Mouse (Mus musculus) CH12.LX (cell line): ENCODE results near the gene Acvr1. TPM values are rescaled to one million over a fixed set of nuclear protein-coding genes. Genes with fewer than 3 reads are reported as not detected.

Experiments used
- DNase-seq: peaks from one replicate; pipeline ENCODE4 v3.0.0-alpha.2; 2013; ENCODE audit errors: extremely low read depth
- H3K27ac ChIP-seq: 2 replicates; pipeline ENCODE4 v1.5.1; 2012; ENCODE audit warnings: low read depth, mild to moderate bottlenecking, control low read depth, moderate library complexity; ENCODE audit not compliant: insufficient read depth
- H3K27me3 ChIP-seq: replicated peaks from 2 replicates; pipeline ENCODE3; 2012; ENCODE audit warnings: inconsistent platforms
- H3K36me3 ChIP-seq, 2 experiments: replicated peaks in 1 of 2; 2 replicates each; pipeline versions ENCODE3 to v1.6.1; 2012; ENCODE audit warnings: inconsistent platforms in 1 of 2, low read length in 1 of 2, mild to moderate bottlenecking in 1 of 2, mixed read lengths in 1 of 2, moderate library complexity in 1 of 2; ENCODE audit not compliant: control insufficient read depth in 1 of 2, insufficient read depth in 1 of 2
- H3K4me1 ChIP-seq, 2 experiments: 2 replicates each; pipeline ENCODE4 v1.6.1; 2012; ENCODE audit warnings: inconsistent platforms in 1 of 2, moderate library complexity in 1 of 2; ENCODE audit not compliant: insufficient read depth in 2 of 2, control insufficient read depth in 1 of 2
- H3K4me2 ChIP-seq: 2 replicates; pipeline ENCODE4 v1.6.1; 2012; ENCODE audit warnings: low read depth, mild to moderate bottlenecking, control low read depth; ENCODE audit not compliant: poor library complexity, insufficient read depth, severe bottlenecking
- H3K4me3 ChIP-seq, 3 experiments: fragments of 150-350 bp in 1 of 3; sonication (generic) in 1 of 3; replicated peaks in 1 of 3; 2 replicates each; pipeline versions ENCODE3 to v1.5.1; 2011 to 2012; ENCODE audit warnings: low read depth in 2 of 3, low read length in 2 of 3, mild to moderate bottlenecking in 2 of 3, moderate library complexity in 2 of 3, control low read depth in 1 of 3, improper control_type of control experiment in 1 of 3, inconsistent platforms in 1 of 3, mixed read lengths in 1 of 3; ENCODE audit not compliant: poor library complexity in 1 of 3
- H3K79me2 ChIP-seq: replicated peaks from 2 replicates; pipeline ENCODE4 v1.6.1; 2012; ENCODE audit warnings: mild to moderate bottlenecking, moderate library complexity; ENCODE audit not compliant: control insufficient read depth, poor library complexity, insufficient read depth, severe bottlenecking; ENCODE audit errors: extremely low read depth
- H3K9ac ChIP-seq: 2 replicates; pipeline ENCODE4 v1.6.1; 2012; ENCODE audit warnings: low read depth, mild to moderate bottlenecking, control low read depth, moderate library complexity; ENCODE audit not compliant: insufficient read depth
- H3K9me3 ChIP-seq: replicated peaks from 2 replicates; pipeline ENCODE3; 2012; ENCODE audit warnings: low read length, inconsistent platforms, mixed read lengths
- BHLHE40 ChIP-seq: IDR thresholded peaks from 2 replicates; pipeline ENCODE4 v1.6.1; 2011; ENCODE audit warnings: mild to moderate bottlenecking, low read depth, low read length, improper control_type of control experiment
- CHD1 ChIP-seq: IDR thresholded peaks from 2 replicates; pipeline ENCODE4 v1.6.1; 2012; ENCODE audit warnings: low read depth, low read length, improper control_type of control experiment, inconsistent platforms
- CHD2 ChIP-seq: IDR thresholded peaks from 2 replicates; pipeline ENCODE4 v1.6.1; 2011; ENCODE audit warnings: low read length, improper control_type of control experiment
- CTCF ChIP-seq, 2 experiments: IDR thresholded peaks in 1 of 2; conservative IDR thresholded peaks in 1 of 2; 2 replicates each; pipeline ENCODE4 v1.5.1; 2011 to 2012; ENCODE audit warnings: low read depth in 2 of 2, low read length in 2 of 2, improper control_type of control experiment in 1 of 2, inconsistent platforms in 1 of 2, mild to moderate bottlenecking in 1 of 2, moderate library complexity in 1 of 2
- E2F4 ChIP-seq: IDR thresholded peaks from 2 replicates; pipeline ENCODE4 v1.6.1; 2011; ENCODE audit warnings: low read depth, low read length, improper control_type of control experiment; ENCODE audit not compliant: insufficient replicate concordance
- ELF1 ChIP-seq: IDR thresholded peaks from 2 replicates; pipeline ENCODE4 v1.6.1; 2014; ENCODE audit warnings: low read depth, mild to moderate bottlenecking, inconsistent platforms, low read length, improper control_type of control experiment
- GABPA ChIP-seq: IDR thresholded peaks from 2 replicates; pipeline ENCODE4 v1.6.1; 2012; ENCODE audit warnings: low read depth, low read length, improper control_type of control experiment, inconsistent platforms; ENCODE audit not compliant: insufficient replicate concordance
- IRF4 ChIP-seq: IDR thresholded peaks from 2 replicates; pipeline ENCODE4 v1.6.1; 2014; ENCODE audit warnings: low read depth, mild to moderate bottlenecking, inconsistent platforms, low read length, improper control_type of control experiment
- JUN ChIP-seq: IDR thresholded peaks from 2 replicates; pipeline ENCODE4 v1.6.1; 2011; ENCODE audit warnings: low read depth, mild to moderate bottlenecking, low read length, improper control_type of control experiment, moderate library complexity; ENCODE audit not compliant: insufficient read depth
- KAT2A ChIP-seq: IDR thresholded peaks from 2 replicates; pipeline ENCODE4 v1.6.1; 2012; ENCODE audit warnings: low read length, improper control_type of control experiment, inconsistent platforms; ENCODE audit not compliant: insufficient replicate concordance
- MAFK ChIP-seq: IDR thresholded peaks from 2 replicates; pipeline ENCODE4 v1.6.1; 2011; ENCODE audit warnings: low read length, improper control_type of control experiment; ENCODE audit not compliant: insufficient replicate concordance
- MAZ ChIP-seq: IDR thresholded peaks from 2 replicates; pipeline ENCODE4 v1.6.1; 2012; ENCODE audit warnings: low read depth, mild to moderate bottlenecking, inconsistent platforms, low read length, improper control_type of control experiment, moderate library complexity
- MEF2A ChIP-seq: IDR thresholded peaks from 2 replicates; pipeline ENCODE4 v1.6.1; 2014; ENCODE audit warnings: low read depth, mild to moderate bottlenecking, inconsistent platforms, low read length, improper control_type of control experiment, borderline replicate concordance
- NRF1 ChIP-seq: IDR thresholded peaks from 2 replicates; pipeline ENCODE4 v1.6.1; 2014; ENCODE audit warnings: low read depth, mild to moderate bottlenecking, inconsistent platforms, low read length, improper control_type of control experiment, moderate library complexity
- POLR2A ChIP-seq: IDR thresholded peaks from 2 replicates; pipeline ENCODE4 v1.6.1; 2011; ENCODE audit warnings: low read depth, mild to moderate bottlenecking, improper control_type of control experiment, low read length
- POLR2AphosphoS2 ChIP-seq: IDR thresholded peaks from 2 replicates; pipeline ENCODE4 v1.6.1; 2011; ENCODE audit warnings: low read depth, low read length, improper control_type of control experiment
- RCOR1 ChIP-seq: conservative IDR thresholded peaks from 2 replicates; pipeline ENCODE4 v1.6.1; 2012; ENCODE audit warnings: low read depth, mild to moderate bottlenecking, inconsistent platforms, low read length, improper control_type of control experiment
- SIN3A ChIP-seq: IDR thresholded peaks from 2 replicates; pipeline ENCODE4 v1.6.1; 2012; ENCODE audit warnings: low read length, improper control_type of control experiment, inconsistent platforms
- SMC3 ChIP-seq: IDR thresholded peaks from 2 replicates; pipeline ENCODE4 v1.6.1; 2011; ENCODE audit warnings: low read depth, low read length, improper control_type of control experiment
- TBP ChIP-seq: conservative IDR thresholded peaks from 2 replicates; pipeline ENCODE4 v1.6.1; 2011; ENCODE audit warnings: low read depth, low read length, improper control_type of control experiment
- TCF12 ChIP-seq: IDR thresholded peaks from 2 replicates; pipeline ENCODE4 v1.6.1; 2014; ENCODE audit warnings: low read depth, mild to moderate bottlenecking, inconsistent platforms, low read length, improper control_type of control experiment
- USF2 ChIP-seq: conservative IDR thresholded peaks from 2 replicates; pipeline ENCODE4 v1.6.1; 2011; ENCODE audit warnings: low read depth, low read length, improper control_type of control experiment
- ZMIZ1 ChIP-seq: IDR thresholded peaks from 2 replicates; pipeline ENCODE4 v1.6.1; 2012; ENCODE audit warnings: low read depth, mild to moderate bottlenecking, inconsistent platforms, low read length, improper control_type of control experiment
- dilution Hi-C: fragments of 300-500 bp; cut with MboI; formaldehyde crosslinking; loops from 2 replicates; pipeline ENCODE4 v1.14.3; 2020; ENCODE audit warnings: low sequenced_read_pairs; ENCODE audit not compliant: extremely low pct_unique_long_range_greater_than_20kb, extremely low pct_ligation_motif_present
- in situ Hi-C: fragments of 300-500 bp; cut with MboI; formaldehyde crosslinking; loops from 3 replicates; pipeline ENCODE4 v1.14.3; 2019; ENCODE audit warnings: low sequenced_read_pairs, low pct_ligation_motif_present, low pct_unique_long_range_greater_than_20kb, mixed read lengths
- polyA plus RNA-seq: library from polyadenylated mRNA; unstranded; fragments of >175 nt; gene quantifications from 2 replicates; pipeline ENCODE4 v1.2.1, GENCODE M21; 2012; ENCODE audit warnings: low read depth; ENCODE audit not compliant: insufficient read length
- total RNA-seq, 2 experiments: library from RNA; depleted of rRNA; stranded (reverse); fragments of 300-350 nt in 1 of 2; fragments of >200 nt in 1 of 2; gene quantifications; 2 replicates each; pipeline ENCODE4 v1.2.3; 2012 to 2014

Gene Acvr1
- total and polyA plus RNA-seq, 3 experiments, result not detected

DNA sequence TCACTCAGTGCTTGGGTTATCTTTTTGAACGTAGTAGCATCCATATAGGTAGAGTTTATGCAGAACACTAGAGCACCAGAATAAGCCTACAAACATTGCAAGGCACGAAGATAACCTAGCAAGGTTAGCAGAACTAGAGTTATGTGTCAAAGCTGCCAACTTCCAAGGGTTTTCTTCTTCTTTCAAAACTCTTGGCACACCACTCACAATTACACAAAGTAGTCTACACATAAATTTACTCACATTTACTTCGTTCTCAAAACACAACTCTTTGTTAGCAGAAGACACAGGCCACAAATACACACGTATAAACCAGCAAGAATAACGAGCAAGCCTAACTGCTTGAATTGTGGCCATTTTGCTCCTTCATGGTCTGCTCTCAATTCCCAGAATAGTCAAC is 23.7 kb downstream of the Acvr1 start:
- in situ Hi-C loops, result no loop called here
- no peak for DNase-seq
- H3K36me3 ChIP-seq, result no peaks in the 10 kb centered on the region
- H3K4me2 ChIP-seq, result no peak overlapping the region
- no peak overlapping the region for H3K27ac ChIP-seq
- H3K4me1 ChIP-seq, result no peaks in the 10 kb centered on the region
- no peak overlapping the region for H3K4me3 ChIP-seq
- TF ChIP-seq NRF1, result no peak
- no peak for TF ChIP-seq GABPA
- TF ChIP-seq POLR2A, result no peak
- no peak for TF ChIP-seq IRF4
- no peak for TF ChIP-seq CHD1
- TF ChIP-seq BHLHE40, result no peak
- TF ChIP-seq POLR2AphosphoS2, result no peak
- no peak for TF ChIP-seq KAT2A
- H3K79me2 ChIP-seq, result no peaks in the 10 kb centered on the region
- H3K9me3 ChIP-seq, result peaks cover 14% of the 10 kb centered on the region
- H3K9ac ChIP-seq, result no peak overlapping the region
- no peaks in the 10 kb centered on the region for H3K27me3 ChIP-seq
- dilution Hi-C loops, result no loop called here

DNA sequence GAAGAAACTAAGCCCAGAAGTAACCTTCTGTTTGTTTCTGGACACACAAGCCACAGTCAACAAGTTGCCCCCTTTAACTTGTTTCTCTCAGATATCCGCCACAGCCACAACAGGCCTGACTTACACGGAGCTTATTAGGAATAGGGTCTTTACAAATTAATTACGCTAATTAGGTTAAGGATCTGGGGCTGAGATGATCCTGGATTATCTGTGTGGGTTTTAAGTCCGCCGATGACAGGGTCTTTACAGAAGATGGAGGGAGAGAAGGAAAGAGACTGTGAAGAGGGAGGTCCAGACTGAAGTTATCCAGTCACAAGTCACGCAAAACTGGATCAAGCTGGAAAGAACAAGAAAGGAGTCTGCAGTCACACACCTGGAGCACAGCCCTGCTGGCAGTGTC is 28.8 kb downstream of the Acvr1 start:
- Histone ChIP-seq H3K27ac (no peak overlapping the region), H3K36me3 (no peaks in the 10 kb centered on the region), H3K4me1 (no peaks in the 10 kb centered on the region), H3K4me3 (no peak overlapping the region), H3K79me2 (no peaks in the 10 kb centered on the region), H3K4me2 (no peak overlapping the region), H3K9me3 (peaks cover 31% of the 10 kb centered on the region), H3K9ac (no peak overlapping the region), H3K27me3 (no peaks in the 10 kb centered on the region)
- TF ChIP-seq CTCF (conservative IDR thresholded peaks at IDR 0.05 in 1 of 2, IDR thresholded peaks at IDR 0.05 in 1 of 2; ENCODE audit: low read depth in 2 of 2, low read length in 2 of 2) (no peak), USF2 (no peak), MEF2A (no peak), GABPA (no peak), SMC3 (no peak), RCOR1 (no peak), CHD1 (no peak), ZMIZ1 (no peak), TCF12 (no peak), MAFK (no peak), SIN3A (no peak), TBP (no peak), CHD2 (no peak), JUN (no peak), ELF1 (no peak), E2F4 (no peak), MAZ (no peak)
- in situ Hi-C loops (no loop called here), dilution Hi-C loops (no loop called here)
- no peak for DNase-seq
